Mouse (Mus musculus) lung, embryonic 15.5 days (tissue): Measurements from ENCODE around the gene Gm11634. TPM values are rescaled to one million over a fixed set of nuclear protein-coding genes. Genes with fewer than 3 reads are reported as not detected.
A peak's percentile ranks its signal among the peaks of the same experiment; 100 is the strongest.
"Not testable (repeated sequence)": the region's sequence is repeated elsewhere in the genome, so short reads cannot be mapped to it uniquely, and the experiment has no call there.

Experiments used
- ATAC-seq: fragments of 200-750 bp; cut with Nextera tagmentation; 2 replicates; pipeline ENCODE4 v1.8.0; 2017; ENCODE audit warnings: moderate number of reproducible peaks, borderline replicate concordance; ENCODE audit not compliant: low FRiP score, low TSS enrichment; ENCODE audit errors: extremely low read depth
- H3K27ac ChIP-seq: fragments of 300-500 bp; sonication (generic); 2 replicates; pipeline ENCODE4 v1.5.1; 2015; ENCODE audit warnings: moderate library complexity, mild to moderate bottlenecking, inconsistent platforms
- H3K27me3 ChIP-seq: fragments of 300-500 bp; sonication (generic); 2 replicates; pipeline ENCODE4 v1.6.1; 2015; ENCODE audit warnings: inconsistent platforms
- H3K36me3 ChIP-seq: fragments of 300-500 bp; sonication (generic); 2 replicates; pipeline ENCODE4 v1.6.1; 2015; ENCODE audit warnings: inconsistent platforms
- H3K4me1 ChIP-seq: fragments of 300-500 bp; sonication (generic); 2 replicates; pipeline ENCODE4 v1.6.1; 2015; ENCODE audit warnings: inconsistent platforms
- H3K4me2 ChIP-seq: fragments of 300-500 bp; sonication (generic); 2 replicates; pipeline ENCODE4 v1.6.1; 2015; ENCODE audit warnings: inconsistent platforms, mild to moderate bottlenecking, moderate library complexity
- H3K4me3 ChIP-seq: fragments of 300-500 bp; sonication (generic); 2 replicates; pipeline ENCODE4 v1.5.1; 2015; ENCODE audit warnings: mild to moderate bottlenecking, inconsistent platforms
- H3K9ac ChIP-seq: fragments of 300-500 bp; sonication (generic); 2 replicates; pipeline ENCODE4 v1.6.1; 2015; ENCODE audit warnings: inconsistent platforms
- H3K9me3 ChIP-seq: fragments of 300-500 bp; sonication (generic); 2 replicates; pipeline ENCODE4 v1.6.1; 2016; ENCODE audit warnings: inconsistent platforms
- WGBS: fragments of 180-500 bp; shearing (Covaris S2); methylation state at CpG from one replicate; pipeline ENCODE4 v1.1.7; 2015; 5-methylcytosine and 5-hydroxymethylcytosine counted together
- polyA plus RNA-seq: library from polyadenylated mRNA; unstranded; fragments of >200 nt; fragmentation: Nextera tagmentation; extraction: Ambion mirVana; gene quantifications from 2 replicates; pipeline ENCODE4 v1.2.1, GENCODE M21; 2015

The Gm11634 gene
- polyA plus RNA-seq, 1 experiment from 2014 or later: not detected

GRCm38 (mm10) chr11:101613596-101613995 is 14.5 kb upstream of the Gm11634 start:
- no peak for ATAC-seq
- Histone ChIP-seq H3K9ac (no peak overlapping the region), H3K4me2 (no peak overlapping the region), H3K36me3 (no peaks in the 10 kb centered on the region), H3K9me3 (no peaks in the 10 kb centered on the region), H3K27ac (no peak overlapping the region), H3K4me1 (peaks cover 19% of the 10 kb centered on the region), H3K4me3 (no peak overlapping the region), H3K27me3 (no peaks in the 10 kb centered on the region)
- WGBS: 68% methylated on average over 6 of the region's 6 CpGs

GRCm38 (mm10) chr11:101610445-101610844 is 11.4 kb upstream of the Gm11634 start:
- Histone ChIP-seq H3K36me3 (no peaks in the 10 kb centered on the region), H3K9ac (no peak overlapping the region), H3K27ac (no peak overlapping the region), H3K27me3 (no peaks in the 10 kb centered on the region), H3K9me3 (no peaks in the 10 kb centered on the region), H3K4me3 (no peak overlapping the region), H3K4me1 (peaks cover 5% of the 10 kb centered on the region; the same call in 1 of the 2 replicates), H3K4me2 (no peak overlapping the region)
- 17% methylated on average over 11 of the region's 11 CpGs for WGBS
- no peak for ATAC-seq

GRCm38 (mm10) chr11:101607134-101607533 is 8.1 kb upstream of the Gm11634 start:
- H3K9me3 ChIP-seq, H3K36me3 ChIP-seq, H3K4me2 ChIP-seq, H3K4me1 ChIP-seq, ATAC-seq, H3K27ac ChIP-seq, H3K4me3 ChIP-seq, H3K27me3 ChIP-seq, H3K9ac ChIP-seq: not testable (repeated sequence)
- 88% methylated on average over 4 of the region's 4 CpGs for WGBS

- peak; percentile 80; the same call in 1 of the 2 replicates for ATAC-seq
- H3K9me3 ChIP-seq, H3K36me3 ChIP-seq, H3K9ac ChIP-seq, H3K27me3 ChIP-seq, H3K4me1 ChIP-seq: not testable (repeated sequence)
- Histone ChIP-seq H3K4me2 (peak overlapping the region; percentile 57), H3K27ac (peak overlapping the region; percentile 64; the same call in 1 of the 2 replicates), H3K4me3 (peak overlapping the region; percentile 31)
- under 1% methylated on average over 30 of the region's 30 CpGs for WGBS
These were observed 5.7 kb upstream of the Gm11634 start for GRCm38 (mm10) chr11:101604531-101605453.

- 6% methylated on average over 3 of the region's 3 CpGs for WGBS
- no peaks in the 10 kb centered on the region for H3K27me3 ChIP-seq
- peak overlapping the region; percentile 57 for H3K4me2 ChIP-seq
- no peaks in the 10 kb centered on the region for H3K9me3 ChIP-seq
- H3K27ac ChIP-seq: no peak overlapping the region
- no peaks in the 10 kb centered on the region for H3K36me3 ChIP-seq
- H3K4me3 ChIP-seq: no peak overlapping the region; the same call in 1 of the 2 replicates
- H3K4me1 ChIP-seq: 0 out of 2 replicates have a peak, but pooled peaks cover 5% of the 10 kb centered on the region
- no peak for ATAC-seq
- no peak overlapping the region for H3K9ac ChIP-seq
These were observed 5.1 kb upstream of the Gm11634 start for GRCm38 (mm10) chr11:101604116-101604515.

- Histone ChIP-seq H3K36me3 (no peaks in the 10 kb centered on the region), H3K27ac (no peak overlapping the region), H3K4me1 (0 out of 2 replicates have a peak, but pooled peaks cover 5% of the 10 kb centered on the region), H3K9me3 (no peaks in the 10 kb centered on the region), H3K27me3 (no peaks in the 10 kb centered on the region), H3K4me3 (no peak overlapping the region), H3K4me2 (no peak overlapping the region), H3K9ac (no peak overlapping the region)
- no peak for ATAC-seq
- WGBS: 6% methylated on average over 3 of the region's 3 CpGs
These were observed 3.4 kb upstream of the Gm11634 start for GRCm38 (mm10) chr11:101602491-101602890.

- Histone ChIP-seq H3K4me3 (no peak overlapping the region), H3K9me3 (no peaks in the 10 kb centered on the region), H3K9ac (no peak overlapping the region), H3K27me3 (no peaks in the 10 kb centered on the region), H3K27ac (no peak overlapping the region), H3K4me2 (no peak overlapping the region), H3K4me1 (no peaks in the 10 kb centered on the region), H3K36me3 (no peaks in the 10 kb centered on the region)
- 64% methylated on average over 12 of the region's 12 CpGs for WGBS
- ATAC-seq: no peak
These were observed 8.9 kb downstream of the Gm11634 start for GRCm38 (mm10) chr11:101589989-101590624.

- Histone ChIP-seq H3K27me3 (no peaks in the 10 kb centered on the region), H3K4me2 (no peak overlapping the region), H3K9ac (no peak overlapping the region), H3K36me3 (no peaks in the 10 kb centered on the region), H3K27ac (no peak overlapping the region), H3K9me3 (no peaks in the 10 kb centered on the region), H3K4me1 (no peaks in the 10 kb centered on the region), H3K4me3 (no peak overlapping the region)
- ATAC-seq: no peak
- 27% methylated on average over 5 of the region's 5 CpGs for WGBS
These were observed 9.6 kb downstream of the Gm11634 start for GRCm38 (mm10) chr11:101589444-101589843.

- H3K27ac ChIP-seq: no peak overlapping the region
- no peaks in the 10 kb centered on the region for H3K9me3 ChIP-seq
- H3K27me3 ChIP-seq: no peaks in the 10 kb centered on the region
- no peak overlapping the region for H3K4me3 ChIP-seq
- no peaks in the 10 kb centered on the region for H3K36me3 ChIP-seq
- 89% methylated on average over 7 of the region's 7 CpGs for WGBS
- no peak for ATAC-seq
- no peak overlapping the region for H3K4me2 ChIP-seq
- no peaks in the 10 kb centered on the region for H3K4me1 ChIP-seq
- H3K9ac ChIP-seq: no peak overlapping the region
These were observed 10.2 kb downstream of the Gm11634 start for GRCm38 (mm10) chr11:101588868-101589267.

- Histone ChIP-seq H3K4me2 (no peak overlapping the region), H3K9ac (no peak overlapping the region), H3K27me3 (no peaks in the 10 kb centered on the region), H3K27ac (no peak overlapping the region), H3K4me1 (no peaks in the 10 kb centered on the region), H3K9me3 (no peaks in the 10 kb centered on the region), H3K36me3 (no peaks in the 10 kb centered on the region), H3K4me3 (no peak overlapping the region)
- 85% methylated on average over 10 of the region's 10 CpGs for WGBS
- ATAC-seq: no peak
These were observed 11.4 kb downstream of the Gm11634 start for GRCm38 (mm10) chr11:101587676-101588075.

- no peak for ATAC-seq
- Histone ChIP-seq H3K27me3 (no peaks in the 10 kb centered on the region), H3K4me1 (peaks cover 6% of the 10 kb centered on the region; the same call in 1 of the 2 replicates), H3K27ac (no peak overlapping the region), H3K4me3 (no peak overlapping the region), H3K36me3 (peaks cover under 1% of the 10 kb centered on the region; the same call in 1 of the 2 replicates), H3K9me3 (no peaks in the 10 kb centered on the region), H3K4me2 (no peak overlapping the region), H3K9ac (no peak overlapping the region)
- 55% methylated on average over 4 of the region's 4 CpGs for WGBS
These were observed 13.3 kb downstream of the Gm11634 start for GRCm38 (mm10) chr11:101585805-101586204.

- H3K27ac ChIP-seq, H3K9me3 ChIP-seq, ATAC-seq, H3K9ac ChIP-seq, H3K4me3 ChIP-seq, H3K4me2 ChIP-seq, H3K36me3 ChIP-seq, H3K4me1 ChIP-seq, H3K27me3 ChIP-seq: not testable (repeated sequence)
- 96% methylated on average over 1 of the region's 1 CpGs for WGBS
These were observed 14.0 kb downstream of the Gm11634 start for GRCm38 (mm10) chr11:101585031-101585430.
